In the genomic region with DNA sequence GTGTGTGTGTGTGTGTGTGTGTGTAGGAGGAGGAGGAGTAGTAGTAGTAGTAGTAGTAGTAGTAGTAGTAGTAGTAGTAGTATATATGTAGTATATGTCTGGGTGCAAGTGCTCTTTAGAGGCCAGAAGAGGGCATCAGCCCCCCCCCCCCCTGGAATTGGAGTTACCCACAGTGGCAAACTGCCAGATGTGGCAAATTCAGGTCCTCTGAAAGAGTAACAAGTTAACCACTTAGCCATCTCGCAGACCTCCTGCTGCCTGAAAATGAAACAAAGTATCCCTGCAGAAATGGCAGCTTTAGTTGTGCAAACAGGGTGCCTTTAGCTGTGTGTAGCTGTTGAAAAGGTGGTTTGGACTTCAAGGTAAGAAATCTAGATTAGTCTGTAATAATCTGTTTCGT, we compare ENCODE assay signal across 10 mouse cellular contexts. TPM values are rescaled to one million over a fixed set of nuclear protein-coding genes. Genes with fewer than 3 reads are reported as not detected.
A peak's percentile ranks its signal among the peaks of the same experiment; 100 is the strongest.
DNase-seq lines count a peak whose midpoint lies in the region; ATAC-seq and TF ChIP-seq lines count a peak whose summit lies in the region.
"Had no signal": no experiment of that assay in that cellular context is flagged by ENCODE, and none has a peak within 500 bp of the region (broad histone marks: within the 10 kb centered on the region; RNA-seq: fewer than 3 reads in every experiment).

No protein-coding gene starts in this region.

- no peak overlapping the region for H3K9ac ChIP-seq in forebrain, postnatal 0 days
- no peak overlapping the region for H3K9ac ChIP-seq in forebrain, embryonic 14.5 days (ENCODE audit: low read length)
- H3K9ac ChIP-seq in liver, embryonic 11.5 days (ENCODE audit: low read depth, low read length) = 0 out of 2 replicates have a peak overlapping the region, but pooled peaks have one; percentile 32

- 0 out of 2 replicates have a peak overlapping the region, but pooled peaks have one; percentile 77 for H3K4me2 ChIP-seq in forebrain, postnatal 0 days (ENCODE audit: low read depth)
- no peak overlapping the region for H3K4me2 ChIP-seq in forebrain, embryonic 14.5 days (ENCODE audit: low read length)
- peak overlapping the region; percentile 78 for H3K4me2 ChIP-seq in liver, embryonic 11.5 days

- H3K27ac ChIP-seq in forebrain, postnatal 0 days (ENCODE audit: low read depth, low read length) = no peak overlapping the region
- H3K27ac ChIP-seq in forebrain, embryonic 14.5 days (ENCODE audit: low read depth, low read length) = no peak overlapping the region
- no peak overlapping the region for H3K27ac ChIP-seq in embryonic fibroblast, embryonic 13.5 days (ENCODE audit: insufficient read depth, low read length)
- no peak overlapping the region for H3K27ac ChIP-seq in liver, embryonic 11.5 days (ENCODE audit: low read depth, low read length)
- H3K27ac ChIP-seq in gastrocnemius, adult 2 months = no peak overlapping the region

- intact Hi-C loops in gastrocnemius, adult 2 months (cut with DNase I) = no loop called here

- no peak for TF ChIP-seq POLR2A in embryonic fibroblast, embryonic 13.5 days (IDR thresholded peaks at IDR 0.05; ENCODE audit: low read depth, low read length)

- H3K36me3 ChIP-seq in forebrain, postnatal 0 days (ENCODE audit: insufficient read depth) = no peaks in the 10 kb centered on the region
- H3K36me3 ChIP-seq in forebrain, embryonic 14.5 days (ENCODE audit: control insufficient read depth, insufficient read depth, low read length) = 0 out of 2 replicates have a peak, but pooled peaks cover 6% of the 10 kb centered on the region
- peaks cover 6% of the 10 kb centered on the region; the same call in 1 of the 2 replicates for H3K36me3 ChIP-seq in liver, embryonic 11.5 days (ENCODE audit: control insufficient read depth, insufficient read depth, low read length)

- WGBS in forebrain, postnatal 0 days = 62% methylated on average over 2 of the region's 2 CpGs
- WGBS in forebrain, embryonic 14.5 days = 68% methylated on average over 2 of the region's 2 CpGs
- WGBS in liver, embryonic 11.5 days = 85% methylated on average over 2 of the region's 2 CpGs

- DNase-seq in forebrain, postnatal 0 days = no peak
- DNase-seq in forebrain, embryonic 14.5 days (ENCODE audit: low spot score) = no peak
- peak; percentile 48 for DNase-seq in 3T3-L1 (ENCODE audit: low read depth, low spot score)
- no peak for DNase-seq in liver, embryonic 11.5 days (ENCODE audit: low spot score)
- DNase-seq in urinary bladder, postnatal 14 days (ENCODE audit: low spot score) = no peak
- no peak for DNase-seq in layer of hippocampus, adult 18-20 months (ENCODE audit: low spot score in 2 of 2)
- DNase-seq in gastrocnemius, adult 2 months = no peak

- H3K27me3 ChIP-seq in forebrain, postnatal 0 days (ENCODE audit: insufficient read depth, low read length) = no peaks in the 10 kb centered on the region
- H3K27me3 ChIP-seq in forebrain, embryonic 14.5 days (replicated peaks; ENCODE audit: control insufficient read depth, insufficient read depth, low read length) = no peaks in the 10 kb centered on the region
- H3K27me3 ChIP-seq in liver, embryonic 11.5 days (replicated peaks; ENCODE audit: control insufficient read depth, insufficient read depth, low read length) = no peaks in the 10 kb centered on the region

- ATAC-seq in forebrain, postnatal 0 days = no peak
- no peak for ATAC-seq in forebrain, embryonic 14.5 days
- no peak for ATAC-seq in liver, embryonic 11.5 days (replicated peaks; ENCODE audit: low FRiP score)

- H3K4me3 ChIP-seq in forebrain, postnatal 0 days (ENCODE audit: low read depth, low read length) = no peak overlapping the region
- H3K4me3 ChIP-seq in forebrain, embryonic 14.5 days (ENCODE audit: low read depth, low read length) = no peak overlapping the region
- H3K4me3 ChIP-seq in embryonic fibroblast, embryonic 13.5 days (ENCODE audit: insufficient read depth, low read length) = peak overlapping the region; percentile 64; the same call in 1 of the 2 replicates
- peak overlapping the region; percentile 66 for H3K4me3 ChIP-seq in liver, embryonic 11.5 days (ENCODE audit: low read depth, low read length)
- H3K4me3 ChIP-seq in gastrocnemius, adult 2 months = no peak overlapping the region

- H3K4me1 ChIP-seq in forebrain, postnatal 0 days (ENCODE audit: insufficient read depth) = 0 out of 2 replicates have a peak, but pooled peaks cover 6% of the 10 kb centered on the region
- H3K4me1 ChIP-seq in forebrain, embryonic 14.5 days (ENCODE audit: control insufficient read depth, insufficient read depth, low read length) = peaks cover 8% of the 10 kb centered on the region; the same call in 1 of the 2 replicates
- H3K4me1 ChIP-seq in embryonic fibroblast, embryonic 13.5 days (ENCODE audit: control insufficient read depth, insufficient read depth, low read length) = no peaks in the 10 kb centered on the region
- H3K4me1 ChIP-seq in liver, embryonic 11.5 days (replicated peaks; ENCODE audit: control insufficient read depth, insufficient read depth, low read length) = peaks cover 18% of the 10 kb centered on the region

- H3K9me3 ChIP-seq in forebrain, postnatal 0 days (ENCODE audit: low read length) = no peaks in the 10 kb centered on the region
- H3K9me3 ChIP-seq in forebrain, embryonic 14.5 days (replicated peaks; ENCODE audit: control insufficient read depth, low read length) = no peaks in the 10 kb centered on the region
- H3K9me3 ChIP-seq in liver, embryonic 11.5 days (ENCODE audit: control insufficient read depth, low read length) = no peaks in the 10 kb centered on the region
- H3K9me3 ChIP-seq: G1E had no signal

- TF ChIP-seq CTCF in forebrain, postnatal 0 days (IDR thresholded peaks at IDR 0.05; ENCODE audit: low read depth) = no peak
- no peak for TF ChIP-seq CTCF in embryonic fibroblast, embryonic 13.5 days (IDR thresholded peaks at IDR 0.05; ENCODE audit: borderline replicate concordance, insufficient read depth, low read length)
- no peak for TF ChIP-seq CTCF in gastrocnemius, adult 2 months (IDR thresholded peaks at IDR 0.05)

RNA-seq across cellular contexts. Expression of gene Sfxn1, which starts 1.8 kb away (rescaled TPM):
- total RNA-seq in forebrain, postnatal 0 days (2014; rRNA removed) = 83.8 and 102 TPM in 2 replicates
- polyA plus RNA-seq in forebrain, postnatal 0 days (2015; fragmentation: Nextera tagmentation; extraction: Ambion mirVana) = 102 and 116 TPM in 2 replicates
- 88.6 and 88.8 TPM in 2 replicates for polyA plus RNA-seq in forebrain, embryonic 14.5 days (2014; fragmentation: Nextera tagmentation; extraction: Ambion mirVana)
- polyA plus RNA-seq in embryonic fibroblast, embryonic 13.5 days (2011; ENCODE audit: insufficient read length, low read depth, missing spikeins) = 55.0 and 63.9 TPM in 2 replicates
- 142 and 149 TPM in 2 replicates for polyA plus RNA-seq in liver, embryonic 11.5 days (2014; fragmentation: Nextera tagmentation; extraction: Ambion mirVana)
- total RNA-seq in layer of hippocampus, adult 18-20 months (2021) = 10 to 100 TPM; 45.1 to 47.3 TPM
- total RNA-seq in gastrocnemius, adult 2 months (2021) = 1 to 10 TPM; 1.6 to 2.6 TPM

RNA-seq across cellular contexts. Expression of gene Drd1, which starts 18.0 kb away (rescaled TPM):
- 9.8 and 19.7 TPM in 2 replicates for total RNA-seq in forebrain, postnatal 0 days (2014; rRNA removed)
- 6.6 and 7.6 TPM in 2 replicates for polyA plus RNA-seq in forebrain, postnatal 0 days (2015; fragmentation: Nextera tagmentation; extraction: Ambion mirVana)
- polyA plus RNA-seq in forebrain, embryonic 14.5 days (2014; fragmentation: Nextera tagmentation; extraction: Ambion mirVana) = 5.1 and 8.3 TPM in 2 replicates
- polyA plus RNA-seq in embryonic fibroblast, embryonic 13.5 days (2011; ENCODE audit: insufficient read length, low read depth, missing spikeins) = not detected in 2 replicates
- not detected in 2 replicates for polyA plus RNA-seq in liver, embryonic 11.5 days (2014; fragmentation: Nextera tagmentation; extraction: Ambion mirVana)
- 10 to 100 TPM in 1 of 2 experiments, 1 to 10 TPM in 1; 4.2 to 10.4 TPM for total RNA-seq in layer of hippocampus, adult 18-20 months (2021)
- total RNA-seq in gastrocnemius, adult 2 months (2021) = under 1 TPM in 1 of 2 experiments, not detected in 1; 0.11 TPM
- total RNA-seq: neutrophil, adult 5-6 weeks had no signal
- polyA plus RNA-seq: G1E had no signal

Comparison
In these comparisons a context has a peak if more than half of its experiments do, and no peak if none do; other contexts are left out.
1. H3K4me3 ChIP-seq: peak in embryonic fibroblast, embryonic 13.5 days (single experiment) and liver, embryonic 11.5 days (single experiment); none in forebrain, postnatal 0 days (single experiment), forebrain, embryonic 14.5 days (single experiment) and gastrocnemius, adult 2 months (single experiment).